Mouse (Mus musculus): ENCODE results near the gene Polh. TPM values are rescaled to one million over a fixed set of nuclear protein-coding genes. Genes with fewer than 3 reads are reported as not detected.

Polh gene
- polyA plus RNA-seq, 1 experiment: 4.2 TPM

DNA sequence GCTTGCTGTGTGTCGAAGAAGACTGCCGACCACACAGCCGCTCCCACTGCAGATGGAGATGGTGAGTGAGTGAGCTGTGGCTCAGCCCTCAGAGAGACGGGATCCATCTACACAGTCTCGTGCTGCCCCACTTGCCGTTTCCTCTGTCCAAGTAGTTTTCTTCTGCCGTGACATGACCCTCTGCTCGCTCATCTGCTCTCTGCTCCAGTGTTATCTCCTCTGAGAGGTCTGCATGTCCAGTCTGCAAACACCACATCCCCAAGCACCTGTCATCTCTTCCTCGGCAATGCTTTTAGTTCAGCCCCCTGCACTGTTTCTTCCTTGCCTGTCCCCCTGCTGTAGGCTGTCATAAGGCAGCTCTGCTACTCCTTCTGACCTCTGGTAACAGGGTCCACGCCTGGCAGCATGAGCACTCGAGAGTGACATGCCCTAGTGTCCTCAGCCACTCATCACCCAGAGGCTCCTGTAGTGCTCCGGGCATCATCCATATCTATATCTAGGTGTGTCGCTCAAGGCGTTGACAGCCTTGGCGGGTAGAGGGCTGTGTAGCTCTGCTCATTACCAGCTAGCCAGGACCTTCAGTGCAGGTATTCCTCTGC lies 37.2 kb upstream of the Polh start:
- no peak for TF ChIP-seq CTCF (IDR thresholded peaks at IDR 0.05; ENCODE audit: extremely low read depth, insufficient read depth, low read length)
- TF ChIP-seq POLR2A (IDR thresholded peaks at IDR 0.05; ENCODE audit: extremely low read depth, insufficient read depth, low read length): no peak
- no peak overlapping the region for H3K27ac ChIP-seq (ENCODE audit: insufficient read depth, low read length)
- H3K4me3 ChIP-seq (ENCODE audit: insufficient read depth, low read length): no peak overlapping the region
- no peaks in the 10 kb centered on the region for H3K4me1 ChIP-seq (ENCODE audit: control insufficient read depth, insufficient read depth, low read length)

DNA sequence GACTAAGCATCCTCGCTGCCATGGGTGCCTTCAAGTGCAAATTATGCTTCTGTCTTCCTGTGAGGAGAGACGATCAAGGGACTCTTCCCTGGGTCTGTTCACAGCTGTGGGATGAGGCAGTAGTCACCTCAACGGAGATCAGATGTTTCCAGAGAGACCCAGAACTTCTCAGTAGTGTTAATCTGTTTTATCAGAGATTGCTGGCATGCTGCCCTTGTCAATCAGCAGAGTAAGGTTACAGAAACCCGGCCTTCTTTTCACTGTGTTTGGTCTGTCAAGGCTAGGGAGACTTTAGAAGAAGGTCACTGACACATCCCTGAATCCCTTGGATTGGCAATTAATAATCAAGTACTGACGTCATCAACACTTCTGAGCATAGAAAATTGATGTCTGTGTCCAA lies 35.0 kb upstream of the Polh start:
- Histone ChIP-seq H3K4me3 (ENCODE audit: insufficient read depth, low read length) (no peak overlapping the region), H3K4me1 (ENCODE audit: control insufficient read depth, insufficient read depth, low read length) (no peaks in the 10 kb centered on the region), H3K27ac (ENCODE audit: insufficient read depth, low read length) (no peak overlapping the region)
- TF ChIP-seq POLR2A (IDR thresholded peaks at IDR 0.05; ENCODE audit: extremely low read depth, insufficient read depth, low read length) (no peak), CTCF (IDR thresholded peaks at IDR 0.05; ENCODE audit: extremely low read depth, insufficient read depth, low read length) (no peak)

DNA sequence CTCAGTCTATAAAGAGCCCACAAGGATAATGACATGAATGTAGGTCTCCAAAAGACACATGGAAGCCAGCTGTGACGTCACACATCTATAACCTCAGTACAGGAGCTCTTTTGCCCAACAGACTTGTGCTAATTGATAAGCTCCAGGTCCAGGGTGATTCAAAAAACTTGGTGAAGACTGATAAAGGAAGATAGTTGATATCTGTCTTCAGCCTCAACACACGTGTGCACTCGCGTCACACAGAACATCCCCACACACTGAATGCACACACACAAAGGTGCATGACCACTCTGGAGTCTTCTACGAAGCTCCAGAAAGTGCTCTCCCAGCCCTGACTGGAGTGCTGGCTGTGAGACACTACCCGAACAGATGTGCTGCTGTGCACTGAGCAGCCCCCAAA lies 34.6 kb upstream of the Polh start:
- no peaks in the 10 kb centered on the region for H3K4me1 ChIP-seq (ENCODE audit: control insufficient read depth, insufficient read depth, low read length)
- H3K4me3 ChIP-seq (ENCODE audit: insufficient read depth, low read length): no peak overlapping the region
- TF ChIP-seq POLR2A (IDR thresholded peaks at IDR 0.05; ENCODE audit: extremely low read depth, insufficient read depth, low read length) (no peak), CTCF (IDR thresholded peaks at IDR 0.05; ENCODE audit: extremely low read depth, insufficient read depth, low read length) (no peak)
- no peak overlapping the region for H3K27ac ChIP-seq (ENCODE audit: insufficient read depth, low read length)

DNA sequence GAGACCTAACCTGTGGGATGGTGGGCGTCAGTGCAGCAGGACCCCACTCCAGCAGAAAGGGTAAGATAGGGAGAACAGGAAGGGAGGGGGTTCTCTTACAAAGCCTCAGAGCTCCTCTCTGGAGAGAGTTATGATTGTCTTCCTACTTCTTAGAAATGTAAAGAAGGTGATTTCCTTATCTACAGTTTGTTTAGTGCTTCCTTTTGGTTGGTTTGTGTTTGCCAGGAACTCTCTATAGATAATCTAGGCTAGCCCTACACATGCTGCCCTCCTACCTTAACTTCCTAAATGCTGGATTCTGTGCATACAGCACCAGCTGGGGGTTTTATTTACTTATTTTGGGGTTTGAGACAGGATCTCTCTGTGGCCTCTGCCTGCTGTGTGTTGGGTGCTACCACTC lies 33.6 kb upstream of the Polh start:
- H3K4me1 ChIP-seq (ENCODE audit: control insufficient read depth, insufficient read depth, low read length): no peaks in the 10 kb centered on the region
- no peak overlapping the region for H3K27ac ChIP-seq (ENCODE audit: insufficient read depth, low read length)
- H3K4me3 ChIP-seq (ENCODE audit: insufficient read depth, low read length): no peak overlapping the region
- no peak for TF ChIP-seq POLR2A (IDR thresholded peaks at IDR 0.05; ENCODE audit: extremely low read depth, insufficient read depth, low read length)
- TF ChIP-seq CTCF (IDR thresholded peaks at IDR 0.05; ENCODE audit: extremely low read depth, insufficient read depth, low read length): no peak

DNA sequence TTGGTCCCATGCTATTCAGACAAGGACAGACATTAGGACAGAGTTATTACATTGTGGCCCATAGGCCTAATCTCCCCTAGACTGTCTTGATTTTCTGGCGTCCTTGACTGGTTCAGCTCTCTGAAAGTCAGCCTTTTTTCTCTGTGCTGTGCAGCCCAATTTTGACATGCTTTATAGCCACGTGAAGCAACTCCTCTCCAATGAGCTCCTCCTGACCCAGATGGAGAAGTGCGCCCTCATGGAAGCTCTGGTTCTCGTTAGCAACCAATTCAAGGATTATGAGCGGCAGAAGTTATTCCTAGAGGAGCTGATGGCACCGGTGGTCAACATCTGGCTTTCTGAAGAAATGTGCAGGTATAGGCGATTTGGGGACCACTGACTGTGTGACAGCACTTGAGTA lies 25.1 kb upstream of the Polh start:
- Histone ChIP-seq H3K27ac (ENCODE audit: insufficient read depth, low read length) (no peak overlapping the region), H3K4me3 (ENCODE audit: insufficient read depth, low read length) (no peak overlapping the region), H3K4me1 (ENCODE audit: control insufficient read depth, insufficient read depth, low read length) (no peaks in the 10 kb centered on the region)
- no peak for TF ChIP-seq POLR2A (IDR thresholded peaks at IDR 0.05; ENCODE audit: extremely low read depth, insufficient read depth, low read length)
- no peak for TF ChIP-seq CTCF (IDR thresholded peaks at IDR 0.05; ENCODE audit: extremely low read depth, insufficient read depth, low read length)

DNA sequence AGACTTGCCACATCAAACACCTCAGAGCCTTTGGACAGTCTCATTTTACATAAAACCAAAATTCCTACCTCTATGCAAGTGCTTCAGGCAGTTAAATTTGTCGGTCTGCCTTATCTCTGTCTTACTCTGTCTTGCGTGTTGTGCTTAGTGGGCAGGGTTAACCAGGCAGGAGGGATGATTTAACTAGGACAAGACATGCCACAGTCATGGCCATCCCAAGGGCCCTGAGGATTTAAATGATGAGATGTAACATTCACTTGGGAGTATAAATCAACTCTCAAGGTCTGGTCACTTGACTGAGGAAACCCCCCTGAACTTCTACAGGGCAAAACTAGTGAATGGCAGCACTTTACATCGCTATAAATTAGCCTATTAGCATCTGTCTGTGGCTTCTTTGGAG lies 19.2 kb upstream of the Polh start:
- TF ChIP-seq POLR2A (IDR thresholded peaks at IDR 0.05; ENCODE audit: extremely low read depth, insufficient read depth, low read length): no peak
- TF ChIP-seq CTCF (IDR thresholded peaks at IDR 0.05; ENCODE audit: extremely low read depth, insufficient read depth, low read length): no peak
- no peak overlapping the region for H3K27ac ChIP-seq (ENCODE audit: insufficient read depth, low read length)
- H3K4me1 ChIP-seq (ENCODE audit: control insufficient read depth, insufficient read depth, low read length): no peaks in the 10 kb centered on the region
- no peak overlapping the region for H3K4me3 ChIP-seq (ENCODE audit: insufficient read depth, low read length)

DNA sequence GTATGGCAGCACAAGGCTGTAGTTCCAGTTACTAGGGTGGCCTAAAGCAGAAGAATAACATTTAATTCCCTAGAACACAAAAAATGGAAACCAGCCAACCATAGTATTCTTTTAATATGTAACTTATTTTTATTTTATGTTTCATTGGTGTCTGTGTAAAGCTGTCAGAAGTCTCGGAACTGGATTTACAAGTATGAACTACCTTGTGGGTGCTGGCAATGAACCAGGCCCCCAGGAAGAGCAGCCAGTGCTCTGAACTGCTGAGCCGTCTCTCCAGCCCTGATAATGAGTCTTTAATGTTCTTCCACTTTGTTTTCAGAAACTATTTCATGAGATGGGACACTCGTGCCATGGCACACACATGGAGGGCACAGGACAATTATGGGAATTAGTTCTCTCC lies 8.1 kb upstream of the Polh start:
- H3K4me1 ChIP-seq (ENCODE audit: control insufficient read depth, insufficient read depth, low read length): no peaks in the 10 kb centered on the region
- TF ChIP-seq POLR2A (IDR thresholded peaks at IDR 0.05; ENCODE audit: extremely low read depth, insufficient read depth, low read length) (no peak), CTCF (IDR thresholded peaks at IDR 0.05; ENCODE audit: extremely low read depth, insufficient read depth, low read length) (no peak)
- no peak overlapping the region for H3K27ac ChIP-seq (ENCODE audit: insufficient read depth, low read length)
- H3K4me3 ChIP-seq (ENCODE audit: insufficient read depth, low read length): no peak overlapping the region

DNA sequence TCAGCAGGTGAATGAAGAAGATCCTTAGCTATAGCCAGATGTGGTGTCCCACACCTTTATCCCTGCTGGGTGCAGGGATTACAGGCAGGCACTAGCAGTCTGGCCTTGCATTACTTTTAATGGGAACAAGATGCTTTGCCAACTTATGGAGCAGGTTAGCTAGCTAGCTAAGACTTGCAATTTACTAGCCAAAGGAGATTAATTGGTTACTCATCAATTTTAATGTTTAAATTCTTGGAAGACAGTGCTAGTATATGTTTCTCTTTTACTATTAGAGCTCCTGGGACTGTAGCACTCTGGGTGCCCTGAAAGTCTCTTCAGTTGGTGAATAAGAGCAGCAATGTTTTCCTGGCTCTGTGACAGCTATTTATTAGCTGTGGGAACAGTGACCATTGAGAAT lies 4.2 kb upstream of the Polh start:
- H3K4me1 ChIP-seq (ENCODE audit: control insufficient read depth, insufficient read depth, low read length): no peaks in the 10 kb centered on the region; the same call in 1 of the 2 replicates
- no peak overlapping the region for H3K4me3 ChIP-seq (ENCODE audit: insufficient read depth, low read length)
- H3K27ac ChIP-seq (ENCODE audit: insufficient read depth, low read length): no peak overlapping the region
- TF ChIP-seq POLR2A (IDR thresholded peaks at IDR 0.05; ENCODE audit: extremely low read depth, insufficient read depth, low read length) (no peak), CTCF (IDR thresholded peaks at IDR 0.05; ENCODE audit: extremely low read depth, insufficient read depth, low read length) (no peak)

DNA sequence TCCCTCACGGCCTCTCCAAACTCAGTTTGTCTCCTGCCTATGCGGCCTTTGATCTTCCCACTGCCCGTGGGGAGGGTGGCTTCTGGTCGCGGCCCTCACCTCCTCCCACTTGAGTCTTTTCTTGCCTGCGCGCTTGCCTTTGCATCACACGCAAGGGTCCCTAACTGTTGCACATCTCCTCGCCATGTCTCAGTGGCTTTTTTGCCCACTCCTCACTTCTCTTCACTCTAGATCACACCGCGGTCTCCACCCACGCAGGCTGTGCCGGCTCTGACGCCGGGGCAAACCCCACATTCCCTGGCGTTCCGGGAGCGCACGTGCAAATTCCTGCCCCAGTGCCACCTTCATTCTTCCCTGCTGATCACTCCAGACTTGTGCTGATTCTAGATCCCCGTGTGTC lies 633 bp upstream of the Polh start:
- Histone ChIP-seq H3K4me1 (ENCODE audit: control insufficient read depth, insufficient read depth, low read length) (no peaks in the 10 kb centered on the region; the same call in 1 of the 2 replicates), H3K4me3 (ENCODE audit: insufficient read depth, low read length) (peak overlapping the region; percentile 97), H3K27ac (ENCODE audit: insufficient read depth, low read length) (no peak overlapping the region)
- TF ChIP-seq POLR2A (IDR thresholded peaks at IDR 0.05; ENCODE audit: extremely low read depth, insufficient read depth, low read length): no peak
- TF ChIP-seq CTCF (IDR thresholded peaks at IDR 0.05; ENCODE audit: extremely low read depth, insufficient read depth, low read length): no peak

DNA sequence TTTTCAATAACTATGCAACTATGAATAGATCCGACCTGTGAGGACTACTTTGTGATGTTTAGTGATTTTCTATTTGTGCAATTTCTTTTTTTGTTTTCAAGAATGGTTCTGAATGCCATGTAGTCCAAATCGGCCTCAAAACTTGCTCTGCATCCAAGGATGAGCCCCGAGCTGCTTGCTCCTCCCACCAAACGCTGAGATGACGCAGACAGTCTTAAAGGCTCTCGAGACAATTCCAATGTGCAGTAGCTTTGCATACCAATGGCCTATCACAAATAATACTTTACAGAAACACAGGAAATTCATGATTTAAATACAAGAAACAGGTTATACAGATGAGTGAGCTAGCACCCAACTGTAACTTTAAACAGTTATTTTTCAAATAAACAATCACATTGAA lies 1.3 kb downstream of the Polh start:
- no peak overlapping the region; the same call in 1 of the 2 replicates for H3K4me3 ChIP-seq (ENCODE audit: insufficient read depth, low read length)
- no peaks in the 10 kb centered on the region; the same call in 1 of the 2 replicates for H3K4me1 ChIP-seq (ENCODE audit: control insufficient read depth, insufficient read depth, low read length)
- TF ChIP-seq CTCF (IDR thresholded peaks at IDR 0.05; ENCODE audit: extremely low read depth, insufficient read depth, low read length): no peak
- TF ChIP-seq POLR2A (IDR thresholded peaks at IDR 0.05; ENCODE audit: extremely low read depth, insufficient read depth, low read length): no peak
- H3K27ac ChIP-seq (ENCODE audit: insufficient read depth, low read length): no peak overlapping the region

Data from cortical plate, adult 2 months (tissue).